Mouse (Mus musculus): Measurements from ENCODE around the gene P3h4. TPM values are rescaled to one million over a fixed set of nuclear protein-coding genes. Genes with fewer than 3 reads are reported as not detected.

P3h4 gene
- polyA plus RNA-seq, 1 experiment = 19.6 TPM

DNA sequence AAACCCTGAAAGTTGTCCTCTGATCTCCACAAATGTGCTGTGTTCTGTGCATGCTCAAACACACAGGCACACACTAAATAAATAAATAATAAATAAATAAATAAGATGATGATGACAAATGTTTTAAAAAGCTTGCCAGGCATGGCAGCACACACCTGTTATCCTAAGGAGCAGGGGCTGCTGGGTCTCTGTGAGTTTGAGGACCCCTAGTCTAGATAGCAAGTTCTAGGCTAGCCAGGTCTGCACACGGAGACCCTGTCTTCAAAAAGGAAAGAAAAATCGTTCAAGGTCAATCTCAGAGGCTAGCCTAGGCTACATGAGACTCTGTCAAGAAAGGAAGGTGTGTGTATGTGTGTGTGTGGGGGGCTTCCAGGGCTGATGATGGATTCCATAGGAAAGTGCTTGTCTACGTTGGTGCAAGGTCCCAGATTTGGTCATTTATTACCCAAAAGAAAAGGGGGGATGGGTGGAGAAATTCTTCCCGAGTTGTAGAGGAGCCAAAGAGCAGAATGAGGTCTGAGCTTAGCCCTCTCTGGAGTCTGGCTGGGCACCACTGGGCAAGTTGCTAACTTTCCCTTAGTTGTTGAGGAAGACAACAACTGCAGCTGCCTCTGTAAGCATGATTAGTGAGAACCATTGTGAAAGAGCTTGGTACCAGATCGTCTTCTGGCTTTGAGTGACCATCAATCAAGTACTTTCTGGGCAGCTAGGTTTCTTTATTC, 20.1 kb downstream of the P3h4 start:
- TF ChIP-seq CTCF (IDR thresholded peaks at IDR 0.05; ENCODE audit: borderline replicate concordance, insufficient read depth, low read depth, low read length) (no peak), POLR2A (IDR thresholded peaks at IDR 0.05; ENCODE audit: borderline replicate concordance, insufficient read depth, low read length) (no peak)
- Histone ChIP-seq H3K27me3 (ENCODE audit: control insufficient read depth, insufficient read depth, low read length) (no peaks in the 10 kb centered on the region), H3K4me1 (ENCODE audit: control insufficient read depth, insufficient read depth, low read length) (peaks cover 42% of the 10 kb centered on the region), H3K4me3 (replicated peaks; ENCODE audit: insufficient read depth, low read depth, low read length) (peak overlapping the region; percentile 83), H3K27ac (ENCODE audit: insufficient read depth, low read length) (peak overlapping the region; percentile 82)
- DNase-seq = no peak
- 49% methylated on average over 5 of the region's 5 CpGs for WGBS

- Histone ChIP-seq H3K4me1 (ENCODE audit: control insufficient read depth, insufficient read depth, low read length) (peaks cover 46% of the 10 kb centered on the region), H3K4me3 (replicated peaks; ENCODE audit: insufficient read depth, low read depth, low read length) (peak overlapping the region; percentile 28), H3K27ac (ENCODE audit: insufficient read depth, low read length) (peak overlapping the region; percentile 31; the same call in 1 of the 2 replicates), H3K27me3 (ENCODE audit: control insufficient read depth, insufficient read depth, low read length) (no peaks in the 10 kb centered on the region)
- TF ChIP-seq POLR2A (IDR thresholded peaks at IDR 0.05; ENCODE audit: borderline replicate concordance, insufficient read depth, low read length) (no peak), CTCF (IDR thresholded peaks at IDR 0.05; ENCODE audit: borderline replicate concordance, insufficient read depth, low read depth, low read length) (no peak)
- WGBS = 24% methylated on average over 7 of the region's 7 CpGs
- DNase-seq = peak; percentile 62 to 72
Measured at GRCm38 (mm10) chr11:100393733-100394132, 20.9 kb downstream of the P3h4 start.

- Histone ChIP-seq H3K27ac (ENCODE audit: insufficient read depth, low read length) (peak overlapping the region; percentile 31; the same call in 1 of the 2 replicates), H3K4me1 (ENCODE audit: control insufficient read depth, insufficient read depth, low read length) (peaks cover 52% of the 10 kb centered on the region), H3K27me3 (ENCODE audit: control insufficient read depth, insufficient read depth, low read length) (no peaks in the 10 kb centered on the region), H3K4me3 (replicated peaks; ENCODE audit: insufficient read depth, low read depth, low read length) (no peak overlapping the region)
- DNase-seq = peak in 1 of 2 experiments; percentile 39
- TF ChIP-seq CTCF (IDR thresholded peaks at IDR 0.05; ENCODE audit: borderline replicate concordance, insufficient read depth, low read depth, low read length) (no peak), POLR2A (IDR thresholded peaks at IDR 0.05; ENCODE audit: borderline replicate concordance, insufficient read depth, low read length) (no peak)
- 36% methylated on average over 5 of the region's 5 CpGs for WGBS
Measured at GRCm38 (mm10) chr11:100392958-100393357, 21.7 kb downstream of the P3h4 start.

DNA sequence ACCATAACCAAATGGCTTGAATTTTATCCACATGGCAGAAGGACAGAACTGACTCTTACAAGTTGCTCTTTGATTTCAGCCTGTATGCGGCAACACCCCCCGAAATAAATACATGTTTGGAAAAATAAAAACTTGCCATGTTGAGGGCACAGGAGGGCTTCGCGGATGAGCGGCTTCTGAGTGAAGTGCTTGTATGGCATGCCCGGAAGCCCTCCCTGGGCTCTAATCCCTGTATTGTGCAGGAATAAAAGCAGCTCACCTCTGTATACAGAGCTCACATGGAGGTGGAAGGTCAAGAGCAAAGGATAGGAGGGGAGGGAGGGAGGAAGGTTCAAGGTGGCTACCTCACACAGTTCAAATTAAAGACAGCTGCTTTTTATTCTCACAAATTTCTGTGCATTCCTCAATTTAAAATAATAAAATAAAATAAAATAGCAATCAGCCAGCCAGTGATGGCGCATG, 22.7 kb downstream of the P3h4 start:
- no peak for DNase-seq
- Histone ChIP-seq H3K27ac (ENCODE audit: insufficient read depth, low read length) (no peak overlapping the region), H3K27me3 (ENCODE audit: control insufficient read depth, insufficient read depth, low read length) (no peaks in the 10 kb centered on the region), H3K4me3 (replicated peaks; ENCODE audit: insufficient read depth, low read depth, low read length) (no peak overlapping the region), H3K4me1 (ENCODE audit: control insufficient read depth, insufficient read depth, low read length) (peaks cover 62% of the 10 kb centered on the region)
- no peak for TF ChIP-seq CTCF (IDR thresholded peaks at IDR 0.05; ENCODE audit: borderline replicate concordance, insufficient read depth, low read depth, low read length)
- TF ChIP-seq POLR2A (IDR thresholded peaks at IDR 0.05; ENCODE audit: borderline replicate concordance, insufficient read depth, low read length) = no peak
- WGBS = 81% methylated on average over 7 of the region's 7 CpGs

- H3K4me1 ChIP-seq (ENCODE audit: control insufficient read depth, insufficient read depth, low read length) = peaks cover 68% of the 10 kb centered on the region
- H3K27me3 ChIP-seq (ENCODE audit: control insufficient read depth, insufficient read depth, low read length) = no peaks in the 10 kb centered on the region
- TF ChIP-seq CTCF (IDR thresholded peaks at IDR 0.05; ENCODE audit: borderline replicate concordance, insufficient read depth, low read depth, low read length) (no peak), POLR2A (IDR thresholded peaks at IDR 0.05; ENCODE audit: borderline replicate concordance, insufficient read depth, low read length) (no peak)
- no peak overlapping the region for H3K4me3 ChIP-seq (replicated peaks; ENCODE audit: insufficient read depth, low read depth, low read length)
- peak in 1 of 2 experiments; percentile 48 for DNase-seq
- peak overlapping the region; percentile 45 for H3K27ac ChIP-seq (ENCODE audit: insufficient read depth, low read length)
- 48% methylated on average over 9 of the region's 9 CpGs for WGBS
Measured at GRCm38 (mm10) chr11:100391081-100391883, 23.4 kb downstream of the P3h4 start.

DNA sequence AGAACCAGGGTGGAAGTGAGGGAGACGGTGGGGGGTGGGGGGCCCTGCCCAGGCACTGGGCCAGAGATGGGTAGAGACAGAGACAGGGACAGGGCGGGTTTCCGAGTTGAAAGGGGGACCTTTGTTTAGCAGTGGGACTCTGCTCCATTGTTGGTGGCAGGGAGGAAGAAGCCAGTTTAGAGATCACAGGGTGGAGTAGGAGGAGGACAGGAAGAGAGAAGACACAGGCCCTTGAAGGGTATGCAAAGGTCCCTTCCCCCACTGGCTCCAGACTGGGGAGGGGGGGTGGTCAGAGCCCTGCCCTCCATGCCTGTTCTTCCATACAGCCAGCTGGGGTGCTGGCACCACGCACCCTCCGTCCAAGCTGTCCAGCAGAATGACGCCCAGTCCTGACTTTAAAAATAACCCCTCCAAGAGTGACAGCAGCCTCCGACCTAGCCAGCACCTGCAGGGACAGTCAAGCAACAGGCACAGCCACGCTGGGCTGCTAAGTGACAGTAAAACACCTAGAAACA, 24.6 kb downstream of the P3h4 start:
- H3K27me3 ChIP-seq (ENCODE audit: control insufficient read depth, insufficient read depth, low read length) = no peaks in the 10 kb centered on the region
- H3K4me3 ChIP-seq (replicated peaks; ENCODE audit: insufficient read depth, low read depth, low read length) = no peak overlapping the region
- 2% methylated on average over 8 of the region's 8 CpGs for WGBS
- peak overlapping the region; percentile 74 for H3K27ac ChIP-seq (ENCODE audit: insufficient read depth, low read length)
- peaks cover 71% of the 10 kb centered on the region for H3K4me1 ChIP-seq (ENCODE audit: control insufficient read depth, insufficient read depth, low read length)
- DNase-seq = peak; percentile 88 to 94
- TF ChIP-seq CTCF (IDR thresholded peaks at IDR 0.05; ENCODE audit: borderline replicate concordance, insufficient read depth, low read depth, low read length) (no peak), POLR2A (IDR thresholded peaks at IDR 0.05; ENCODE audit: borderline replicate concordance, insufficient read depth, low read length) (no peak)

DNA sequence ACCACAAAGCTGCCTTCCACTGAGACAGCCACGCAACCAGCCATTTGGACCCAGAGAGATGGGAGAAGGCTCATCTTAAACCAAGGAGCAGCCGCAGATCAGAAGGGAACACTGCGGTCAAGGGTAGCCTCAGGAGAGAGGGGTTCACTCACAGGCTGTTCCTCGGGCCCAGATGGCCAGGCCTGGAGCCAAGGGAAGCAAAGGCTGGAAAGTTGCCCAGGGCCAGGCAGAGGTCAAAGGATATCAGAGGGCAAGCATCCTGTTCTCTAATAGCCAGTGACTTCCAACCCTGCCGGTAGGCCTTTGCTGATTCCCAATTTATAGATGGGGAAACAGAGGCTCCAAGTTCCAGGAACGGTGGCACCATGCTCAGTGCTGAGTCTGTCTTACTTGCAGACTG, 26.0 kb downstream of the P3h4 start:
- peak; percentile 66 to 67 for DNase-seq
- peak overlapping the region; percentile 49; the same call in 1 of the 2 replicates for H3K27ac ChIP-seq (ENCODE audit: insufficient read depth, low read length)
- WGBS = 25% methylated on average over 6 of the region's 6 CpGs

More for the DNA sequence above, 26.0 kb downstream of the P3h4 start:
- TF ChIP-seq POLR2A (IDR thresholded peaks at IDR 0.05; ENCODE audit: borderline replicate concordance, insufficient read depth, low read length) (no peak), CTCF (IDR thresholded peaks at IDR 0.05; ENCODE audit: borderline replicate concordance, insufficient read depth, low read depth, low read length) (no peak)
- Histone ChIP-seq H3K4me1 (ENCODE audit: control insufficient read depth, insufficient read depth, low read length) (peaks cover 63% of the 10 kb centered on the region), H3K4me3 (replicated peaks; ENCODE audit: insufficient read depth, low read depth, low read length) (no peak overlapping the region), H3K27me3 (ENCODE audit: control insufficient read depth, insufficient read depth, low read length) (no peaks in the 10 kb centered on the region)

Measured in cerebellum, adult 2 months (tissue).